Mouse (Mus musculus) lung, embryonic 14.5 days (tissue): ENCODE results near the gene Hyou1. TPM values are rescaled to one million over a fixed set of nuclear protein-coding genes. Genes with fewer than 3 reads are reported as not detected.
"Not testable (repeated sequence)": the region's sequence is repeated elsewhere in the genome, so short reads cannot be mapped to it uniquely, and the experiment has no call there.

Source experiments
- ATAC-seq: fragments of 200-750 bp; cut with Nextera tagmentation; 2 replicates; pipeline ENCODE4 v1.8.0; 2017; ENCODE audit warnings: mild to moderate bottlenecking, moderate TSS enrichment, moderate library complexity; ENCODE audit not compliant: insufficient read depth
- DNase-seq: peaks from one replicate; pipeline ENCODE4 v3.0.0-alpha.2; 2015
- H3K27ac ChIP-seq: fragments of 300-500 bp; sonication (generic); 2 replicates; pipeline ENCODE4 v1.5.1; 2014; ENCODE audit warnings: low read depth, mild to moderate bottlenecking, moderate library complexity
- H3K27me3 ChIP-seq: fragments of 300-500 bp; sonication (generic); 2 replicates; pipeline ENCODE4 v1.6.1; 2014; ENCODE audit warnings: low read length, control low read depth; ENCODE audit not compliant: insufficient read depth
- H3K36me3 ChIP-seq: fragments of 300-500 bp; sonication (generic); 2 replicates; pipeline ENCODE4 v1.6.1; 2014; ENCODE audit warnings: control low read depth; ENCODE audit not compliant: insufficient read depth
- H3K4me1 ChIP-seq: fragments of 300-500 bp; sonication (generic); 2 replicates; pipeline ENCODE4 v1.6.1; 2014; ENCODE audit warnings: antibody characterized with exemption, control low read depth; ENCODE audit not compliant: insufficient read depth
- H3K4me2 ChIP-seq: fragments of 300-500 bp; sonication (generic); 2 replicates; pipeline ENCODE4 v1.6.1; 2014; ENCODE audit warnings: mild to moderate bottlenecking
- H3K4me3 ChIP-seq: fragments of 300-500 bp; sonication (generic); 2 replicates; pipeline ENCODE4 v1.5.1; 2014; ENCODE audit warnings: low read depth, low read length
- H3K9ac ChIP-seq: fragments of 300-500 bp; sonication (generic); 2 replicates; pipeline ENCODE4 v1.6.1; 2014
- H3K9me3 ChIP-seq: fragments of 300-500 bp; sonication (generic); 2 replicates; pipeline ENCODE4 v1.6.1; 2016; ENCODE audit warnings: low read depth, low read length, control low read depth
- CTCF ChIP-seq: IDR thresholded peaks from 2 replicates; pipeline ENCODE4 v1.5.1; 2016; ENCODE audit warnings: antibody characterized with exemption, low read depth
- WGBS: fragments of 180-500 bp; shearing (Covaris S2); extraction: QIAGEN DNeasy Blood & Tissue Kit; methylation state at CpG from one replicate; pipeline ENCODE4 v1.1.7; 2014; 5-methylcytosine and 5-hydroxymethylcytosine counted together
- polyA plus RNA-seq: library from polyadenylated mRNA; unstranded; fragments of >200 nt; fragmentation: Nextera tagmentation; extraction: Ambion mirVana; gene quantifications from 2 replicates; pipeline ENCODE4 v1.2.1, GENCODE M21; 2014

The Hyou1 gene
- polyA plus RNA-seq, 1 experiment from 2014 or later = 38.4 TPM

DNA sequence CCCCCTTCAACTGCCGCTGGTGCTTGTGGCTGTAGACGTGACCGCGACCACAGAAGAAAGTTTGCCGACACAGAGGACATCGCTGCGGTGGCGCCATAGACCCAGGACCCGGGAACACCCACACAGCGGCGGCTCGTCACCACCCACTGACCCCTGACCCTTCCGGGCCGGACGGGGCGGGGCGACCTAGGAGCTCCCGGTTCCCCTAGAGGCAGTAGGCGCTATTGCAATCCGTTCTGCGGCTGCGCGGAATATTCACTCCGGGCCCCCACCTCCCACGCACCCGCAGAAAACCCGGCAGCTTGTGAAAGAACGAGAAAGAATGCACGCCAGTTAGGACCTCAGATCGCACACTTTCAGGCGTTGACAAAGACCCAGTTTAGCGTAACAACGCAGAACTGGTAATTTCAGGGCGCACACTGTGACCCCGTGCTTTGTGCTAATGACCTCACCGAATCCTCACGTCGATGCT lies 38.6 kb downstream of the Hyou1 start:
- peak; percentile 98 for DNase-seq
- H3K4me3 ChIP-seq = peak overlapping the region; percentile 79
- H3K9ac ChIP-seq = peak overlapping the region; percentile 77
- ATAC-seq = peak; percentile 88
- peaks cover 7% of the 10 kb centered on the region; the same call in 1 of the 2 replicates for H3K4me1 ChIP-seq
- H3K36me3 ChIP-seq = peaks cover 19% of the 10 kb centered on the region
- WGBS = under 1% methylated on average over 38 of the region's 38 CpGs
- no peaks in the 10 kb centered on the region for H3K27me3 ChIP-seq
- peak overlapping the region; percentile 73; the same call in 1 of the 2 replicates for H3K27ac ChIP-seq
- TF ChIP-seq CTCF = peak; percentile 82
- H3K9me3 ChIP-seq = no peaks in the 10 kb centered on the region
- peak overlapping the region; percentile 93 for H3K4me2 ChIP-seq

DNA sequence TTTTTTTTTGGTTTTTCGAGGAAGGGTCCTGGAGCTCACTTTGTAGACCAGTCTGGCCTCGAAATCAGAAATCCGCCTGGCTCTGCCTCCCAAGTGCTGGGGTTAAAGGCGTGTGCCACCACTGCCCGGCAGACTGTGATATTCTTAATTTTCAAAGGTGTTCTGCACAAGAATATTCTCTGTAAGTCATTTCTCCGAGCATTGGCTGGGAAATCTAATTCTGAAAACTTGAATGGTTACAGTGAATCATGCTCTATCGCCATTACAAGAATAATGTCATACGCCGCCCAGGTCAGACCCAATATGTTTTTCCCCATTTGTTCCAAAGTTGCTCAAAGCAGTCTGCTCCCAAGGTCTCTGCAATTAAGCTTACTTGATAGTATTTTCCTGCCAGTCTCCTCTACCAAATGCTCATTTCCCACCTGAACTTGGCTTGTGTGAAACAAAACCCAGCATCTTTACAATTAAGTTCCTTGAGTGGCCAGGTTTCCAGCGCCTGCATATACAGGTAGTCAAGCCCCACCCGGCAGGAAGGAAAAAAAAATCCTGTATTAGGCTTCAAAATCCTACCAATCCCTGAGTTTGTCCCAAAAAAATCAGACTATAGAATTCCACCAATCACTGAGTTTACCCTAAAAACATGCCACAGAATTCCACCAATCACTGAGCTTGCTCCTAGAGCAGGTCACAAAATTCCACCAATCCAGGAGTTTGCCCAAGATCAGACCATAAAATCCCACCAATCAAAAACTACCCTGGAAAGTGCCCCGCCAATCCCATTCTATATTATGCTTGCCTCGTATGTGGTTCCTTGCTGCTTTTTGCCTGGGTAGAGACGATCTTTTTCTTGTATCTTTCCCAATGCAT lies 39.5 kb downstream of the Hyou1 start, which contains the start of gene Ccdc84:
Gene Ccdc84 (minus strand): TSS at position 51 of the 867 bp plus-strand sequence.
- Histone ChIP-seq H3K36me3 (peaks cover 12% of the 10 kb centered on the region; the same call in 1 of the 2 replicates), H3K27me3 (no peaks in the 10 kb centered on the region), H3K4me3 (peak within 1 kb of the TSS; percentile 79), H3K9ac (peak within 1 kb of the TSS; percentile 77), H3K9me3 (no peaks in the 10 kb centered on the region), H3K4me2 (peak within 1 kb of the TSS; percentile 93), H3K27ac (peak within 1 kb of the TSS; percentile 73; the same call in 1 of the 2 replicates), H3K4me1 (peaks cover 7% of the 10 kb centered on the region; the same call in 1 of the 2 replicates)
- ATAC-seq (no peak; the same call in 1 of the 2 replicates), DNase-seq (no peak)
- TF ChIP-seq CTCF = no peak
- 76% methylated on average over 14 of the region's 14 CpGs for WGBS

DNA sequence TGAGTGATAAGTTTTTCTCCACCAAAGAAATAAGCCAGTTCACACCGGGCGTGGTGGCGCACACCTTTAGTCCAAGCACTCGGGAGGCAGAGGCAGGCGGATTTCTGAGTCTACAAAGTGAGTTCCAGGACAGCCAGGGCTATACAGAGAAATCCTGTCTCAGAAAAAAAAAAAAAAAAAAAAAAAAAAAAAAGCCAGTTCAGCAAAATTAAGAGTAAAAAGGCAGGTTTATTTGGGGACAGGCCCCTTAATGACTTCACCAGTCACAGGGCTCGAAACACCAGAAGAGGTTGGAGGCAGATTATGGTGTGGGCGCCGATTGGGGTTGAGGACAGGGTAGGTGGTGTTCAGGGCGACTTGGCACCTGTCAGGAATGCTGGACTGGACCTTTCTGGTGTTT lies 40.4 kb downstream of the Hyou1 start:
- not testable (repeated sequence) for DNase-seq, H3K9me3 ChIP-seq, H3K4me3 ChIP-seq, ATAC-seq, H3K27ac ChIP-seq, H3K4me2 ChIP-seq, H3K4me1 ChIP-seq, H3K9ac ChIP-seq, H3K36me3 ChIP-seq, H3K27me3 ChIP-seq
- 88% methylated on average over 9 of the region's 9 CpGs for WGBS

DNA sequence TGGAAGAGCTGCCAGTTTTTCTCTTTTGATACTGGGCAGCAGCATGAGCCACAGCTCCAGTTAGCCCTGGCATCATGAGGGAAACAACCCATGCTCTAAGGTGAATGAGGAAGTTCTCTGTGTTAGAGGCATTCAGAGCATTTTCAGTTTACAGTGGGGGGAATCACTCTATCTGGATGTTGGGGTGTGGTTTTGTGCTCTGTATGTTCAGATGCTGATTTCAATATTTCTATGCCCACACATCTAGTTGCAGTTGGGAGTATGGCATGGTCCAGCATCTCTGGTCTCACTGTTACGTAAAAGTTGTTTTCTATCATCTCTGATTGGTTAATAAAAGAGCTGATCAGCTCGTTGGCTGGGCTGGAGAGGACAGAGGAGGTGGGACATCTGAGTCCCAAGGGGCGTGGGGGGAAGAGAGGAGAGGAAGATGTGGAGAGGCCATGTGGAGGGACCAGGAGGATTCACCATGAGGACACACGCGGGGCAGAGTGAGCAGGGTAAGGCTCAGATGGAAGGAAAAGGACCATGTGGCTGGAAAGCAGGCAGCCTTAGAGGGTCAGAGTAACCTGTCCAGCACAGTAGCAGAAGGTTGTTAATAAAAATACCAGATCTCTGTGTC lies 41.1 kb downstream of the Hyou1 start:
- Histone ChIP-seq H3K27me3 (no peaks in the 10 kb centered on the region), H3K4me3 (no peak overlapping the region), H3K4me2 (no peak overlapping the region), H3K36me3 (no peaks in the 10 kb centered on the region; the same call in 1 of the 2 replicates), H3K27ac (no peak overlapping the region), H3K9ac (no peak overlapping the region), H3K4me1 (peaks cover 7% of the 10 kb centered on the region; the same call in 1 of the 2 replicates), H3K9me3 (no peaks in the 10 kb centered on the region)
- no peak for DNase-seq
- WGBS = 74% methylated on average over 5 of the region's 5 CpGs
- TF ChIP-seq CTCF = no peak
- ATAC-seq = no peak

DNA sequence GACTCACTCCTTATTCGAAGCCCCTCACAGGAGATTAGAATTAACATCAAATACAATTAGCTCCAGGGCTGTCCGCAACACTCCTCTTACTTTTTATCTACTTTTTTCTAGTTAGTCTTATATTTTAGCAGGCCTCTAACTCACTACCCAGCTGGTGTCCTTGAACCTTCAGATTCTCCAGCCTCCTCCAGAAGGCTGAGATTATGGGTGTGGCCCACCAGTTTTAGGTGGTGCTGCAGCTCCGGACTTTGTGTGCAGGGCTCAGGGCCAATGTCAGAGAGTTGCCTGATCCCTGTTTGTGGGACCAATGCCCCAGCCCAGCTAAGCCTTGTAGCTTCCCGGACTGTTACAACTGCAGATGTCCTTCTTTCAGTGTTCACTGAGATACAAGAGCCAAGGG lies 44.3 kb downstream of the Hyou1 start:
- Histone ChIP-seq H3K4me2 (no peak overlapping the region), H3K27me3 (no peaks in the 10 kb centered on the region), H3K4me3 (no peak overlapping the region), H3K36me3 (no peaks in the 10 kb centered on the region), H3K9me3 (no peaks in the 10 kb centered on the region), H3K9ac (no peak overlapping the region), H3K4me1 (0 out of 2 replicates have a peak, but pooled peaks cover 2% of the 10 kb centered on the region), H3K27ac (no peak overlapping the region)
- DNase-seq (no peak), ATAC-seq (no peak)
- no peak for TF ChIP-seq CTCF
- 75% methylated on average over 4 of the region's 4 CpGs for WGBS

DNA sequence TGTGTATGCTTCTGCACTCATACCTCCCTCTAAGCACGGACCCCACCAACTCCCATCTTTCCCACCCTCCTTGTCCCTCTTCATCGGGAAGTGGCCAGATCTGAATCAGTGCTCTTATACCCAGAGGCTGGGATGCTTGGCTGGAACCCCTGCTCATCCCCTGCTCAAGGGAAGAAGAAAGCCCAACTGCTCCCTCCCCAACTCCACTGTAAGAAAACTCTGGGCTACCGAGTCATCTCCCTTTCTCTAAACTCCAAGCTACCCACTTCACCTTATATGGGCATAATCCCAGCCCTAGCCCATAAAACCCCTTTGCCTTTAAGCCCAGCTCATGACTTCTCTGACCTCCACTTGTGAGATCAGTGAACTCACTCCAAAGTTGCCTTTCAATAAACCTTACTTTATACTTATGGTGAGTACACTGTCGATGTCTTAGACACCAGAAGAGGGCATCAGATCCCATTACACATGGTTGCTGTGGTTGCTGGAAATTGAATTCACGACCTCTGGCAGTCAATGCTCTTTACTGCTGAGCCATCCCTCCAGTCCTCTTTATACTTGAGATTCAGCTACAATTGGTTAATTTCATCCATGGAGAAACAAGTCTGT lies 53.4 kb downstream of the Hyou1 start:
- Histone ChIP-seq H3K4me2 (no peak overlapping the region), H3K36me3 (no peaks in the 10 kb centered on the region), H3K4me3 (no peak overlapping the region), H3K27me3 (no peaks in the 10 kb centered on the region), H3K9ac (no peak overlapping the region), H3K9me3 (no peaks in the 10 kb centered on the region), H3K27ac (no peak overlapping the region), H3K4me1 (no peaks in the 10 kb centered on the region)
- TF ChIP-seq CTCF = no peak
- 35% methylated on average over 5 of the region's 5 CpGs for WGBS
- DNase-seq = no peak
- no peak for ATAC-seq
